Mouse (Mus musculus) testis, adult 10 weeks (tissue): Measurements from ENCODE around the gene Zfp335. TPM values are rescaled to one million over a fixed set of nuclear protein-coding genes. Genes with fewer than 3 reads are reported as not detected.

ENCODE experiments used
- polyA plus RNA-seq: library from polyadenylated mRNA; stranded (reverse); fragments of 350-450 nt; fragmentation: Illumina TruSeq; extraction: RNeasy Lipid Tissue Mini Kit (QIAGEN cat#74804); gene quantifications from one replicate; pipeline ENCODE4 v1.2.3, GENCODE M21; 2014; ENCODE audit warnings: low read depth, low replicate concordance

The Zfp335 gene
- polyA plus RNA-seq, result 0.22 TPM

GRCm38 (mm10) chr2:164911086-164912048 lies at the start of gene Zfp335:
TSS of gene Zfp335 (minus strand) at chr2:164911757.

GRCm38 (mm10) chr2:164960716-164961441 lies 49.3 kb upstream of the Zfp335 start, which contains the start of gene Slc12a5:
TSS of gene Slc12a5 (plus strand) at chr2:164960802.

GRCm38 (mm10) chr2:164940140-164940830 lies 28.7 kb upstream of the Zfp335 start, which contains the start of gene Mmp9:
TSS of gene Mmp9 (plus strand) at chr2:164940780.

GRCm38 (mm10) chr2:164879228-164879567 lies 32.4 kb downstream of the Zfp335 start, which contains the start of gene Pcif1:
TSS of gene Pcif1 (plus strand) at chr2:164879304.

GRCm38 (mm10) chr2:164857101-164857821 lies 54.3 kb downstream of the Zfp335 start, which contains the start of gene Pltp:
TSS of gene Pltp (minus strand) at chr2:164857711.

Other genes with a start within 250 kb of the Zfp335 start
- gene Wfdc11, start 237.7 kb downstream of the Zfp335 start, polyA plus RNA-seq, result not detected
- gene Wfdc13, start 226.7 kb downstream of the Zfp335 start, polyA plus RNA-seq, result 2.2 TPM
- not detected for gene Spint4, start 213.3 kb downstream of the Zfp335 start, polyA plus RNA-seq
- 8.1 TPM for gene Spint5, start 196.5 kb downstream of the Zfp335 start, polyA plus RNA-seq
- 11.3 TPM for gene Wfdc3, start 165.8 kb downstream of the Zfp335 start, polyA plus RNA-seq
- 5.0 TPM for gene Dnttip1, start 165.8 kb downstream of the Zfp335 start, polyA plus RNA-seq
- gene Ube2c, start 141.9 kb downstream of the Zfp335 start, polyA plus RNA-seq, result 11.9 TPM
- not detected for gene Tnnc2, start 131.8 kb downstream of the Zfp335 start, polyA plus RNA-seq
- 1.4 TPM for gene Snx21, start 125.9 kb downstream of the Zfp335 start, polyA plus RNA-seq
- gene Acot8, start 106.9 kb downstream of the Zfp335 start, polyA plus RNA-seq, result 1.3 TPM
- gene Zswim3, start 106.7 kb downstream of the Zfp335 start, polyA plus RNA-seq, result 14.7 TPM
- gene Zswim1, start 89.1 kb downstream of the Zfp335 start, polyA plus RNA-seq, result 6.0 TPM
- 15.7 TPM for gene Spata25, start 83.2 kb downstream of the Zfp335 start, polyA plus RNA-seq
- 5.4 TPM for gene Ctsa, start 78.9 kb downstream of the Zfp335 start, polyA plus RNA-seq
- not detected for gene Neurl2, start 78.3 kb downstream of the Zfp335 start, polyA plus RNA-seq
- gene Pltp, start 54.0 kb downstream of the Zfp335 start, polyA plus RNA-seq, result 1.1 TPM
- gene Pcif1, start 32.5 kb downstream of the Zfp335 start, polyA plus RNA-seq, result 2.8 TPM
- not detected for gene Mmp9, start 29.0 kb upstream of the Zfp335 start, polyA plus RNA-seq
- 8.0 TPM for gene Slc12a5, start 49.0 kb upstream of the Zfp335 start, polyA plus RNA-seq
- gene Ncoa5, start 123.1 kb upstream of the Zfp335 start, polyA plus RNA-seq, result 22.8 TPM
- not detected for gene Cd40, start 143.9 kb upstream of the Zfp335 start, polyA plus RNA-seq
- 2.2 TPM for gene 1700025C18Rik, start 179.0 kb upstream of the Zfp335 start, polyA plus RNA-seq